Mouse (Mus musculus) liver, adult 2 months (tissue): Measurements from ENCODE around the gene Prickle2.

Experiments used
- CTCF ChIP-seq: fragments of 200-500 bp; IDR thresholded peaks from 2 replicates; pipeline ENCODE4 v1.5.1; 2011; ENCODE audit warnings: low read depth, low read length, control low read depth
- POLR2A ChIP-seq: fragments of 200-500 bp; IDR thresholded peaks from 2 replicates; pipeline ENCODE4 v1.6.1; 2011; ENCODE audit warnings: low read length, control low read depth; ENCODE audit not compliant: insufficient read depth; ENCODE audit errors: extremely low read depth

- no peak for TF ChIP-seq CTCF
- TF ChIP-seq POLR2A: no peak
Observed at GRCm38 (mm10) chr6:92584026-92584425, 121.9 kb downstream of the Prickle2 start.
